Mouse (Mus musculus) ES-E14 (cell line): ENCODE data around the gene Ppp2r5e. TPM values are rescaled to one million over a fixed set of nuclear protein-coding genes. Genes with fewer than 3 reads are reported as not detected.

Source experiments
- DNase-seq: peaks from one replicate; pipeline ENCODE4 v3.0.0-alpha.2; 2013; ENCODE audit warnings: low read depth, low spot score
- H3K27ac ChIP-seq: 2 replicates; pipeline ENCODE4 v1.5.1; 2012; ENCODE audit warnings: low read depth, mild to moderate bottlenecking, low read length, moderate library complexity, mixed read lengths; ENCODE audit not compliant: poor library complexity, insufficient read depth, severe bottlenecking
- H3K36me3 ChIP-seq: 2 replicates; pipeline ENCODE4 v1.6.1; 2012; ENCODE audit warnings: mild to moderate bottlenecking, low read length, moderate library complexity, mixed read lengths; ENCODE audit not compliant: control insufficient read depth, poor library complexity, insufficient read depth, severe bottlenecking
- H3K4me1 ChIP-seq, 2 experiments: fragments of 150-350 bp in 1 of 2; sonication (generic) in 1 of 2; 2 replicates each; pipeline ENCODE4 v1.6.1; 2012; ENCODE audit warnings: low read length in 2 of 2, mild to moderate bottlenecking in 1 of 2, mixed read lengths in 1 of 2; ENCODE audit not compliant: control insufficient read depth in 2 of 2, insufficient read depth in 2 of 2, poor library complexity in 1 of 2
- H3K4me3 ChIP-seq, 2 experiments: fragments of 150-350 bp in 1 of 2; sonication (generic) in 1 of 2; 2 replicates each; pipeline ENCODE4 v1.5.1; 2012; ENCODE audit warnings: low read length in 2 of 2, low read depth in 1 of 2, mild to moderate bottlenecking in 1 of 2, mixed read lengths in 1 of 2; ENCODE audit not compliant: insufficient read depth in 1 of 2, poor library complexity in 1 of 2, severe bottlenecking in 1 of 2
- H3K9ac ChIP-seq: 2 replicates; pipeline ENCODE4 v1.6.1; 2012; ENCODE audit warnings: low read depth, mild to moderate bottlenecking, low read length, mixed read lengths; ENCODE audit not compliant: poor library complexity, insufficient read depth, severe bottlenecking
- H3K9me3 ChIP-seq: fragments of 150-350 bp; sonication (generic); 2 replicates; pipeline ENCODE4 v1.6.1; 2012; ENCODE audit warnings: low read depth, mild to moderate bottlenecking, low read length; ENCODE audit not compliant: control insufficient read depth, insufficient read depth
- CHD2 ChIP-seq: IDR thresholded peaks from 2 replicates; pipeline ENCODE4 v1.6.1; 2014; ENCODE audit warnings: mild to moderate bottlenecking, low read depth, low read length, inconsistent platforms
- HCFC1 ChIP-seq: IDR thresholded peaks from 2 replicates; pipeline ENCODE4 v1.6.1; 2012; ENCODE audit warnings: low read length, inconsistent platforms, borderline replicate concordance; ENCODE audit not compliant: insufficient read depth
- MAFK ChIP-seq: IDR thresholded peaks from 2 replicates; pipeline ENCODE4 v1.6.1; 2014; ENCODE audit warnings: mild to moderate bottlenecking, low read depth, low read length, inconsistent platforms; ENCODE audit not compliant: insufficient read depth
- ZC3H11A ChIP-seq: IDR thresholded peaks from 2 replicates; pipeline ENCODE4 v1.6.1; 2012; ENCODE audit warnings: low read depth, mild to moderate bottlenecking, inconsistent platforms, low read length, borderline replicate concordance
- ZNF384 ChIP-seq: IDR thresholded peaks from 2 replicates; pipeline ENCODE4 v1.6.1; 2012; ENCODE audit warnings: low read depth, low read length, inconsistent platforms
- in situ Hi-C, 2 experiments: fragments of 600-800 bp; cut with MboI; formaldehyde crosslinking; loops; one replicate each; pipeline ENCODE4 v1.15.1; 2025; ENCODE audit warnings: low sequenced_read_pairs in 2 of 2, inconsistent platforms in 1 of 2; ENCODE audit not compliant: unreplicated experiment in 2 of 2
- total RNA-seq: library from RNA; depleted of rRNA; stranded (reverse); fragments of 300-350 nt; gene quantifications from 2 replicates; pipeline ENCODE4 v1.2.3, GENCODE M21; 2012

The Ppp2r5e gene
- total RNA-seq, 1 experiment = 16.6 TPM

GRCm38 (mm10) chr12:75502664-75503063, 93.4 kb downstream of the Ppp2r5e start:
- H3K27ac ChIP-seq = no peak overlapping the region
- in situ Hi-C loops = no loop called here
- H3K4me1 ChIP-seq = peaks cover 0 to 6% of the 10 kb centered on the region in 2 experiments; a peak in 1 of 4 replicates
- no peak overlapping the region for H3K4me3 ChIP-seq
- no peak for DNase-seq
- H3K9me3 ChIP-seq = no peaks in the 10 kb centered on the region
- no peak overlapping the region for H3K9ac ChIP-seq
- TF ChIP-seq ZNF384 (no peak), CHD2 (no peak), HCFC1 (no peak), ZC3H11A (no peak), MAFK (no peak)
- H3K36me3 ChIP-seq = no peaks in the 10 kb centered on the region; the same call in 1 of the 2 replicates

DNA sequence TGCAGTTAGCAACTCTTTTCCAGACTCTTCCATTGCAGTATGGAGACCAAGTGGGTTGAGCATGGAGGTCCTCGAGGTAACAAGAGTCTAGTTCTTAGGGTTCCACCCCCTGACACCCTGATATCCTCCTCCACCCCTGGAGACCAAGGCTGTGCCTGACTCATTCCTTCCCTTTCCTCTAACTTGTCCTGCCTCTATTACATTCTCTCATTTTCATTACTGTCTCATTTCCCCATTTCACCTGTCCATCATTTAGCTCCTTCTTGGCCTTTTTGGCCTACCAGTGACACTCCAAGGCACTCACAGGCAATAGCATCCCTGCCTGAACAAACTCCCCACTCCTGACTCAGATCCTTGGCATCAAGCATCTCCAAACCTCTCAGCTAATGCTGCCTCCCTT, 98.3 kb downstream of the Ppp2r5e start:
- Histone ChIP-seq H3K36me3 (no peaks in the 10 kb centered on the region; the same call in 1 of the 2 replicates), H3K4me3 (no peak overlapping the region), H3K9ac (no peak overlapping the region), H3K4me1 (peaks cover 0 to 2% of the 10 kb centered on the region in 2 experiments; a peak in 1 of 4 replicates), H3K27ac (no peak overlapping the region), H3K9me3 (no peaks in the 10 kb centered on the region)
- TF ChIP-seq CHD2 (no peak), ZNF384 (no peak), MAFK (no peak), ZC3H11A (no peak), HCFC1 (no peak)
- no peak for DNase-seq
- in situ Hi-C loops = no loop called here

GRCm38 (mm10) chr12:75495636-75496035, 100.4 kb downstream of the Ppp2r5e start:
- in situ Hi-C loops = no loop called here
- DNase-seq = no peak
- no peak overlapping the region for H3K9ac ChIP-seq
- TF ChIP-seq ZC3H11A (no peak), CHD2 (no peak), ZNF384 (no peak), MAFK (no peak), HCFC1 (no peak)
- no peaks in the 10 kb centered on the region; the same call in 1 of the 2 replicates for H3K36me3 ChIP-seq
- no peak overlapping the region for H3K4me3 ChIP-seq
- no peak overlapping the region for H3K27ac ChIP-seq
- H3K9me3 ChIP-seq = no peaks in the 10 kb centered on the region
- peaks cover 0 to 2% of the 10 kb centered on the region in 2 experiments; a peak in 1 of 4 replicates for H3K4me1 ChIP-seq

- Histone ChIP-seq H3K36me3 (no peaks in the 10 kb centered on the region; the same call in 1 of the 2 replicates), H3K9ac (no peak overlapping the region), H3K4me1 (peaks cover 2% of the 10 kb centered on the region in 2 experiments; a peak in 1 of 4 replicates), H3K4me3 (no peak overlapping the region), H3K27ac (no peak overlapping the region), H3K9me3 (no peaks in the 10 kb centered on the region)
- no peak for DNase-seq
- in situ Hi-C loops = no loop called here
- TF ChIP-seq ZNF384 = no peak
- no peak for TF ChIP-seq ZC3H11A
- TF ChIP-seq MAFK = no peak
- TF ChIP-seq CHD2 = no peak
- no peak for TF ChIP-seq HCFC1
These were observed 101.4 kb downstream of the Ppp2r5e start for GRCm38 (mm10) chr12:75494643-75495042.
